ENCODE assay signal across 10 mouse cellular contexts in the genomic region with DNA sequence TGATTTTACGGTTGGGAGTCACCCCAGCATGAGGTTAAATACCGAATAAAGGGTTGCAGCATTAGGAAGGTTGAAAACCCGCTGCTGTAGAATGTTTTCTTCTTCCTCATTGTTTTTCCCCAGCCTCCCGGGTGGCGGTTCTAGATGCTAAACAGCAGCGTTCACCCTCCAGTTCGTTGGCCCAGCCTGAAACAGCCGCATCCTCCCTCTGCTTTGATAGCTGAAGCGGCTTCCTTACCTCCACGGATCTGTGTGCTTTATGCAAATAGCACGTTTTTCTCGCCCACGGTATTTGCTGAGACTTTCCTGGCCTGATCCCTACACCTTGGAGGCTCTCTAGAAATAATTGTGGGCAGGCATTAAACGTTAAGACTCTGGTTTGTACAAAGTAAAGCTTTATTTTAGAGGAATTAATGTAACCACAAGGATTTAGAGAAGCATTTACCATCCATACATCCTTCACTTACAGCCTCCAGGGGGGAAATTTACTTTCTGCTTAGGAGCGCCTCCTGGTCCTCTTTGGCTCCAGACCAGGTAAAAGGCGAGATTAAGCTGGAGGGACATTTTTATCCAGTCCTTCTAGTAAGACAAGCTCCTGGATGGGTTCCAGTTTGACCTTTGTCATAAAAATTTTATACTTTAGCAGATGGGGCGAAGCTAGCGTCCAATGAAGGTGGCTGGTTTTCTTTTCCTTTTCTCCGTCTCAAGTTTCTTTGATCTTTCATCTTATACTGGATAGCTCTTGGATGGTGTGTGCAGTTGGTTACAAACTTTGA. TPM values are rescaled to one million over a fixed set of nuclear protein-coding genes. Genes with fewer than 3 reads are reported as not detected.
DNase-seq lines count a peak whose midpoint lies in the region; ATAC-seq and TF ChIP-seq lines count a peak whose summit lies in the region.
"Had no signal": no experiment of that assay in that cellular context is flagged by ENCODE, and none has a peak within 500 bp of the region (broad histone marks: within the 10 kb centered on the region; RNA-seq: fewer than 3 reads in every experiment).

No protein-coding gene starts in this region.

- no peaks in the 10 kb centered on the region for H3K27me3 ChIP-seq in neural tube, embryonic 11.5 days (ENCODE audit: control insufficient read depth, insufficient read depth, low read length)
- peaks cover 78% of the 10 kb centered on the region for H3K27me3 ChIP-seq in midbrain, embryonic 10.5 days (ENCODE audit: low read depth, poor library complexity, severe bottlenecking)

- intact Hi-C loops in left cerebral cortex, adult 2 months (cut with DNase I): loop anchor here (5.0 kb wide), 1 partner anchor 65 kb away; no protein-coding TSS in a partner anchor

- WGBS in neural tube, embryonic 11.5 days: 22% methylated on average over 19 of the region's 19 CpGs
- 24% methylated on average over 19 of the region's 19 CpGs for WGBS in midbrain, embryonic 10.5 days

- H3K4me3 ChIP-seq in neural tube, embryonic 11.5 days (ENCODE audit: low read depth, low read length): peak overlapping the region; percentile 79
- peak overlapping the region; percentile 78 for H3K4me3 ChIP-seq in midbrain, embryonic 10.5 days
- H3K4me3 ChIP-seq in left cerebral cortex, adult 2 months: no peak overlapping the region

- H3K9me3 ChIP-seq in neural tube, embryonic 11.5 days (ENCODE audit: control insufficient read depth, low read length): no peaks in the 10 kb centered on the region
- no peaks in the 10 kb centered on the region for H3K9me3 ChIP-seq in midbrain, embryonic 10.5 days (replicated peaks)

- DNase-seq in embryo, embryonic 10 days (ENCODE audit: low spot score): peak; percentile 48
- no peak for DNase-seq in embryo, embryonic 11 days
- DNase-seq in neural tube, embryonic 11.5 days (ENCODE audit: low spot score): no peak
- DNase-seq in neural tube, embryonic 10.5 days (ENCODE audit: extremely low spot score, low spot score): no peak
- DNase-seq in midbrain, embryonic 10.5 days (ENCODE audit: low spot score): no peak
- DNase-seq in left cerebral cortex, adult 2 months (ENCODE audit: extremely low spot score in 1 of 2, low spot score in 2 of 2): no peak
- no peak for DNase-seq in left cerebral cortex, adult 18-20 months (ENCODE audit: low spot score in 2 of 2)
- DNase-seq in thymus, postnatal 25 days: no peak
- DNase-seq: cerebellum, adult 9-11 months; gastrocnemius, postnatal 36 days had no signal

- no peak for ATAC-seq in neural tube, embryonic 11.5 days (ENCODE audit: insufficient read depth, low FRiP score, low TSS enrichment)

- no peak for TF ChIP-seq CTCF in left cerebral cortex, adult 2 months (IDR thresholded peaks at IDR 0.05)

- H3K9ac ChIP-seq in neural tube, embryonic 11.5 days (ENCODE audit: low read length): peak overlapping the region; percentile 35

- peak overlapping the region; percentile 92 for H3K4me2 ChIP-seq in neural tube, embryonic 11.5 days (ENCODE audit: low read depth)

- peaks cover 42% of the 10 kb centered on the region for H3K4me1 ChIP-seq in neural tube, embryonic 11.5 days (ENCODE audit: control insufficient read depth, insufficient read depth, low read length)
- H3K4me1 ChIP-seq in midbrain, embryonic 10.5 days: peaks cover 85% of the 10 kb centered on the region

- no peak overlapping the region for H3K27ac ChIP-seq in neural tube, embryonic 11.5 days (ENCODE audit: low read depth, low read length)
- H3K27ac ChIP-seq in midbrain, embryonic 10.5 days (replicated peaks): no peak overlapping the region
- H3K27ac ChIP-seq in left cerebral cortex, adult 2 months: no peak overlapping the region

- H3K36me3 ChIP-seq in neural tube, embryonic 11.5 days (ENCODE audit: control insufficient read depth, insufficient read depth, low read length): no peaks in the 10 kb centered on the region
- H3K36me3 ChIP-seq in midbrain, embryonic 10.5 days: no peaks in the 10 kb centered on the region

RNA-seq across cellular contexts. Expression of a gene that starts 1.7 kb away (rescaled TPM):
- polyA plus RNA-seq in neural tube, embryonic 11.5 days (2014; fragmentation: Nextera tagmentation; extraction: Ambion mirVana): 8.8 and 11.2 TPM in 2 replicates
- polyA plus RNA-seq in midbrain, embryonic 10.5 days (2016; fragmentation: Nextera tagmentation; extraction: Ambion mirVana): 3.1 and 3.9 TPM in 2 replicates
- 1 to 10 TPM; 4.8 to 5.6 TPM for total RNA-seq in left cerebral cortex, adult 2 months (2021)
- total RNA-seq in left cerebral cortex, adult 18-20 months (2021): 1 to 10 TPM; 4.9 to 5.3 TPM
